15 mouse cellular contexts compared by ENCODE assay signal in genomic region chr19:43306756-43307155, GRCm38 (mm10).
DNase-seq lines count a peak whose midpoint lies in the region; ATAC-seq and TF ChIP-seq lines count a peak whose summit lies in the region.
"Had no signal": no experiment of that assay in that cellular context is flagged by ENCODE, and none has a peak within 500 bp of the region (broad histone marks: within the 10 kb centered on the region; RNA-seq: fewer than 3 reads in every experiment).

No protein-coding gene starts in this region.

- peak; percentile 24; the same call in 1 of the 2 replicates for TF ChIP-seq CTCF in forebrain, postnatal 0 days (IDR thresholded peaks at IDR 0.05; ENCODE audit: low read depth)
- peak; percentile 37 for TF ChIP-seq CTCF in lung, embryonic 14.5 days (IDR thresholded peaks at IDR 0.05; ENCODE audit: low read depth)
- TF ChIP-seq CTCF in stomach, postnatal 0 days (IDR thresholded peaks at IDR 0.05; ENCODE audit: low read depth), result peak; percentile 47

- H3K27ac ChIP-seq in forebrain, postnatal 0 days (ENCODE audit: low read depth, low read length), result no peak overlapping the region
- no peak overlapping the region for H3K27ac ChIP-seq in forebrain, embryonic 15.5 days (replicated peaks)
- H3K27ac ChIP-seq in lung, embryonic 14.5 days (ENCODE audit: low read depth), result no peak overlapping the region
- H3K27ac ChIP-seq in stomach, postnatal 0 days (replicated peaks), result no peak overlapping the region
- H3K27ac ChIP-seq: forebrain, embryonic 13.5 days; hindbrain, embryonic 12.5 days; midbrain, embryonic 10.5 days had no signal

- no peaks in the 10 kb centered on the region for H3K27me3 ChIP-seq in forebrain, postnatal 0 days (ENCODE audit: insufficient read depth, low read length)
- no peaks in the 10 kb centered on the region for H3K27me3 ChIP-seq in forebrain, embryonic 15.5 days
- no peaks in the 10 kb centered on the region for H3K27me3 ChIP-seq in lung, embryonic 14.5 days (ENCODE audit: insufficient read depth, low read length)
- no peaks in the 10 kb centered on the region for H3K27me3 ChIP-seq in stomach, postnatal 0 days (ENCODE audit: control insufficient read depth, insufficient read depth, low read length)
- H3K27me3 ChIP-seq: forebrain, embryonic 13.5 days; heart, embryonic 12.5 days; hindbrain, embryonic 12.5 days had no signal

- peaks cover 7% of the 10 kb centered on the region; the same call in 1 of the 2 replicates for H3K9me3 ChIP-seq in forebrain, postnatal 0 days (ENCODE audit: low read length)
- H3K9me3 ChIP-seq in forebrain, embryonic 15.5 days, result no peaks in the 10 kb centered on the region
- peaks cover 2% of the 10 kb centered on the region; the same call in 1 of the 2 replicates for H3K9me3 ChIP-seq in lung, embryonic 14.5 days (ENCODE audit: low read depth, low read length)
- peaks cover 3% of the 10 kb centered on the region; the same call in 1 of the 2 replicates for H3K9me3 ChIP-seq in stomach, postnatal 0 days (ENCODE audit: control insufficient read depth, low read length)
- H3K9me3 ChIP-seq: forebrain, embryonic 13.5 days had no signal

- no peak overlapping the region for H3K4me3 ChIP-seq in forebrain, postnatal 0 days (ENCODE audit: low read depth, low read length)
- no peak overlapping the region for H3K4me3 ChIP-seq in forebrain, embryonic 15.5 days
- no peak overlapping the region for H3K4me3 ChIP-seq in lung, embryonic 14.5 days (ENCODE audit: low read depth, low read length)
- no peak overlapping the region for H3K4me3 ChIP-seq in stomach, postnatal 0 days (ENCODE audit: low read depth, low read length)
- H3K4me3 ChIP-seq: forebrain, embryonic 13.5 days; heart, embryonic 12.5 days; hindbrain, embryonic 12.5 days; midbrain, embryonic 10.5 days had no signal

- no peak overlapping the region for H3K4me2 ChIP-seq in forebrain, postnatal 0 days (ENCODE audit: low read depth)
- no peak overlapping the region for H3K4me2 ChIP-seq in forebrain, embryonic 15.5 days (replicated peaks)
- no peak overlapping the region for H3K4me2 ChIP-seq in lung, embryonic 14.5 days
- no peak overlapping the region for H3K4me2 ChIP-seq in stomach, postnatal 0 days (replicated peaks; ENCODE audit: low read depth)
- H3K4me2 ChIP-seq: forebrain, embryonic 13.5 days; heart, embryonic 12.5 days; hindbrain, embryonic 12.5 days had no signal

- DNase-seq in forebrain, postnatal 0 days, result no peak
- peak; percentile 30 for DNase-seq in lung, embryonic 14.5 days
- no peak for DNase-seq in lung, postnatal 14 days
- peak; percentile 27 for DNase-seq in R1 (ENCODE audit: low read depth, low spot score)
- no peak for DNase-seq in stomach, postnatal 0 days (ENCODE audit: low spot score)
- DNase-seq in urinary bladder, postnatal 25 days (ENCODE audit: low spot score), result no peak
- no peak for DNase-seq in adrenal gland, adult (ENCODE audit: inconsistent age in 2 of 2, low spot score in 1 of 2)
- DNase-seq: cerebellum, adult 9-10 months; gastrocnemius, postnatal 14 days; lung, adult 18-20 months had no signal

- H3K36me3 ChIP-seq in forebrain, postnatal 0 days (ENCODE audit: insufficient read depth), result no peaks in the 10 kb centered on the region
- no peaks in the 10 kb centered on the region for H3K36me3 ChIP-seq in forebrain, embryonic 15.5 days
- H3K36me3 ChIP-seq in lung, embryonic 14.5 days (ENCODE audit: insufficient read depth), result no peaks in the 10 kb centered on the region
- H3K36me3 ChIP-seq in stomach, postnatal 0 days (ENCODE audit: control insufficient read depth, insufficient read depth, low read length), result no peaks in the 10 kb centered on the region
- H3K36me3 ChIP-seq: heart, embryonic 12.5 days; hindbrain, embryonic 12.5 days; midbrain, embryonic 10.5 days had no signal

- no peak for ATAC-seq in forebrain, postnatal 0 days
- no peak for ATAC-seq in forebrain, embryonic 15.5 days (replicated peaks)
- ATAC-seq in lung, embryonic 14.5 days (ENCODE audit: insufficient read depth), result no peak
- no peak for ATAC-seq in stomach, postnatal 0 days (ENCODE audit: low FRiP score, low TSS enrichment)
- ATAC-seq: forebrain, embryonic 13.5 days had no signal

- no peak overlapping the region for H3K9ac ChIP-seq in forebrain, postnatal 0 days
- no peak overlapping the region for H3K9ac ChIP-seq in forebrain, embryonic 15.5 days (replicated peaks)
- no peak overlapping the region for H3K9ac ChIP-seq in lung, embryonic 14.5 days
- H3K9ac ChIP-seq in stomach, postnatal 0 days (ENCODE audit: low read length), result no peak overlapping the region
- H3K9ac ChIP-seq: forebrain, embryonic 13.5 days; heart, embryonic 12.5 days; hindbrain, embryonic 12.5 days had no signal

- TF ChIP-seq EP300 in stomach, postnatal 0 days (optimal IDR thresholded peaks at IDR 0.05), result no peak

- no peaks in the 10 kb centered on the region for H3K4me1 ChIP-seq in forebrain, postnatal 0 days (ENCODE audit: insufficient read depth)
- no peaks in the 10 kb centered on the region for H3K4me1 ChIP-seq in forebrain, embryonic 15.5 days
- H3K4me1 ChIP-seq in lung, embryonic 14.5 days (ENCODE audit: insufficient read depth), result no peaks in the 10 kb centered on the region
- H3K4me1 ChIP-seq in stomach, postnatal 0 days (replicated peaks; ENCODE audit: control insufficient read depth, insufficient read depth), result no peaks in the 10 kb centered on the region
- H3K4me1 ChIP-seq: forebrain, embryonic 13.5 days; heart, embryonic 12.5 days; hindbrain, embryonic 12.5 days; midbrain, embryonic 10.5 days had no signal

Comparison
In these comparisons a context has a peak if more than half of its experiments do, and no peak if none do; other contexts are left out.
1. DNase-seq: peak in lung, embryonic 14.5 days (single experiment) and R1 (single experiment); none in forebrain, postnatal 0 days (single experiment), lung, postnatal 14 days (single experiment), stomach, postnatal 0 days (single experiment), urinary bladder, postnatal 25 days (single experiment) and adrenal gland, adult (0 of 2).
2. Peak in every context shown above with its lines, with median percentiles within 50 percentile points of each other: CTCF ChIP-seq.